Mouse (Mus musculus): ENCODE measurements around the gene Lmbr1l.

DNA sequence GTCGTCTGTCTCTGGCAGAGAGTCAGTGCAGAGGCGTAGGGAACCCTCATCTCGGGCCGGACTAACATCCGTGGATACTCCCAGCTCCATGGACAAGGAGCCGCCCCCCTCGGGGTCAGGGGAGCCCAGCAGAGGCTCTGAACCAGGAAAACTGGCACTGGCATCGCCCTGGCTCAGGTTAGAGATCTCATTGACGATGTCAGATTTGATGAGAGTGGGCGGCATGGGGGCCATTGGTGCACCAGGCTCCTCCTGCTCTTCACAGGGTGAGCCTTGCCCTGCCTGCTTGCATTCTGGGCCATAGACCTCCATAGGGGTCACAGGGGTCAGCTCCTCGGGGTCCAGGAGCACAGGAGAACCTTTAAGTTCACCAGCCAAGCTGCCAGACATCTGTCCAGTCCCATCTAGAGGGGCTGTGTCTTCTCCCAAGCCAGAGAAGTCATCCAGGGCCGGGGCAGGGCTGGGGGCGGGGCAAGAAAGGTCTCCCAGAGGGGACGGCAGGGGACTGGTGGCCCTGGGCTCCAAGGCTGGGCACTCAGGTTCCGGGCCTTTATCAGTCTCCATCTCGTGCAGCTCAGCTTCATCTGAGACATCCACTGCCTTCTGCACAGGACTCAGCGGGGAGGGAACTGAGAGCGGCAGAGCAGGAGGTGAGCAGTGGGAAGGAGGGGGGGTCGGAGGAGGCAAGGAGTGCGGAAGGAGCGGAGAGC lies 56.2 kb downstream of the Lmbr1l start:
- no peak for TF ChIP-seq CTCF (conservative IDR thresholded peaks at IDR 0.05; ENCODE audit: insufficient read depth, insufficient read length, low read depth, low read length)
- TF ChIP-seq POLR2A (IDR thresholded peaks at IDR 0.05; ENCODE audit: low read depth, low read length) = no peak

Data from kidney, adult 2 months (tissue).